Mouse (Mus musculus) T-cell, adult 66 days (primary cell): ENCODE results near the gene Rusc1. TPM values are rescaled to one million over a fixed set of nuclear protein-coding genes. Genes with fewer than 3 reads are reported as not detected.

Experiments
- total RNA-seq, 2 experiments: library from RNA; stranded (reverse); gene quantifications; 3 replicates in 1 of 2; 4 replicates in 1 of 2; pipeline ENCODE4 v1.2.4; 2023

The Rusc1 gene
- total RNA-seq = 10 to 100 TPM; 61.7 to 65.0 TPM

GRCm38 (mm10) chr3:89093175-89093574, at the start of gene Rusc1:
Gene Rusc1 (minus strand): TSS chr3:89093311.

GRCm38 (mm10) chr3:89135958-89136357, 42.8 kb upstream of the Rusc1 start, which contains the start of gene Pklr:
Gene Pklr (plus strand): TSS chr3:89136142.

GRCm38 (mm10) chr3:89101812-89102494, 8.8 kb upstream of the Rusc1 start, which contains the start of gene Fdps:
Gene Fdps (minus strand): TSS chr3:89101959.

GRCm38 (mm10) chr3:89100811-89101210, 7.7 kb upstream of the Rusc1 start, which contains the start of gene Gm43738:
Gene Gm43738 (minus strand): TSS chr3:89101099.

Other genes with a start within 250 kb of the Rusc1 start
- gene Msto1, start 179.3 kb downstream of the Rusc1 start, total RNA-seq = 10 to 100 TPM; 17.6 to 18.2 TPM
- 10 to 100 TPM; 82.1 to 86.5 TPM for gene Ash1l, start 142.7 kb downstream of the Rusc1 start, total RNA-seq
- gene Dap3, start 142.1 kb downstream of the Rusc1 start, total RNA-seq = 100 to 1,000 TPM in 1 of 2 experiments, 10 to 100 TPM in 1; 94.8 to 105 TPM
- under 1 TPM in 1 of 2 experiments, not detected in 1; 0.26 TPM for gene Gm43738, start 7.8 kb upstream of the Rusc1 start, total RNA-seq
- gene Fdps, start 8.6 kb upstream of the Rusc1 start, total RNA-seq = 10 to 100 TPM; 32.7 to 40.2 TPM
- gene Pklr, start 42.8 kb upstream of the Rusc1 start, total RNA-seq = under 1 TPM; 0.74 to 0.96 TPM
- 10 to 100 TPM; 11.3 to 14.4 TPM for gene Hcn3, start 66.9 kb upstream of the Rusc1 start, total RNA-seq
- 100 to 1,000 TPM; 123 to 131 TPM for gene Clk2, start 71.5 kb upstream of the Rusc1 start, total RNA-seq
- gene Scamp3, start 84.2 kb upstream of the Rusc1 start, total RNA-seq = 100 to 1,000 TPM; 159 to 177 TPM
- gene Fam189b, start 89.8 kb upstream of the Rusc1 start, total RNA-seq = 100 to 1,000 TPM; 178 to 181 TPM
- gene Gba, start 109.6 kb upstream of the Rusc1 start, total RNA-seq = 10 to 100 TPM; 64.0 to 68.6 TPM
- gene Thbs3, start 121.9 kb upstream of the Rusc1 start, total RNA-seq = 1 to 10 TPM; 3.4 to 6.3 TPM
- 10 to 100 TPM; 85.4 to 95.2 TPM for gene Mtx1, start 133.8 kb upstream of the Rusc1 start, total RNA-seq
- under 1 TPM in 1 of 2 experiments, not detected in 1; 0.87 TPM for gene Muc1, start 135.7 kb upstream of the Rusc1 start, total RNA-seq
- gene Krtcap2, start 152.7 kb upstream of the Rusc1 start, total RNA-seq = 100 to 1,000 TPM; 100 to 110 TPM
- 1 to 10 TPM; 1.6 to 2.3 TPM for gene Trim46, start 153.0 kb upstream of the Rusc1 start, total RNA-seq
- 10 to 100 TPM; 68.1 to 70.0 TPM for gene Dpm3, start 166.0 kb upstream of the Rusc1 start, total RNA-seq
- 100 to 1,000 TPM in 1 of 2 experiments, 10 to 100 TPM in 1; 98.1 to 113 TPM for gene Slc50a1, start 177.3 kb upstream of the Rusc1 start, total RNA-seq
- gene Efna1, start 187.8 kb upstream of the Rusc1 start, total RNA-seq = not detected
- gene Efna3, start 229.7 kb upstream of the Rusc1 start, total RNA-seq = not detected
- not detected for gene Efna4, start 244.7 kb upstream of the Rusc1 start, total RNA-seq